Mouse (Mus musculus) ES-Bruce4 (cell line): ENCODE measurements around the gene Etv6. TPM values are rescaled to one million over a fixed set of nuclear protein-coding genes. Genes with fewer than 3 reads are reported as not detected.

Experiments used
- H3K27ac ChIP-seq: 2 replicates; pipeline ENCODE4 v1.5.1; 2012; ENCODE audit warnings: low read length, inconsistent platforms; ENCODE audit not compliant: insufficient read depth
- H3K27me3 ChIP-seq: 2 replicates; pipeline ENCODE4 v1.6.1; 2012; ENCODE audit warnings: mild to moderate bottlenecking, low read length, inconsistent platforms; ENCODE audit not compliant: control insufficient read depth, poor library complexity, insufficient read depth, severe bottlenecking
- H3K36me3 ChIP-seq: 2 replicates; pipeline ENCODE4 v1.6.1; 2012; ENCODE audit warnings: inconsistent platforms, mild to moderate bottlenecking, low read length, moderate library complexity; ENCODE audit not compliant: control insufficient read depth, poor library complexity, insufficient read depth, severe bottlenecking
- H3K4me1 ChIP-seq: one replicate; pipeline ENCODE4 v1.8.1; 2011; ENCODE audit warnings: low read length; ENCODE audit not compliant: control insufficient read depth, insufficient read depth
- H3K4me3 ChIP-seq: 2 replicates; pipeline ENCODE4 v1.5.1; 2011; ENCODE audit warnings: low read depth, mild to moderate bottlenecking, low read length
- H3K9ac ChIP-seq: 2 replicates; pipeline ENCODE4 v1.6.1; 2012; ENCODE audit warnings: low read depth, mild to moderate bottlenecking, inconsistent platforms; ENCODE audit not compliant: poor library complexity, severe bottlenecking
- H3K9me3 ChIP-seq: replicated peaks from 2 replicates; pipeline ENCODE4 v1.6.1; 2012; ENCODE audit warnings: mild to moderate bottlenecking, low read length, inconsistent platforms; ENCODE audit not compliant: control insufficient read depth, poor library complexity, insufficient read depth, severe bottlenecking
- CTCF ChIP-seq: IDR thresholded peaks from one replicate; pipeline ENCODE4 v1.8.1; 2011; ENCODE audit warnings: low read depth, low read length
- EP300 ChIP-seq: IDR thresholded peaks from 2 replicates; pipeline ENCODE4 v1.6.1; 2011; ENCODE audit warnings: low read depth, low read length; ENCODE audit not compliant: insufficient read depth
- POLR2A ChIP-seq: IDR thresholded peaks from one replicate; pipeline ENCODE4 v1.8.1; 2011; ENCODE audit warnings: low read length; ENCODE audit not compliant: insufficient read depth
- polyA plus RNA-seq: library from polyadenylated mRNA; stranded (reverse); fragments of >200 nt; gene quantifications from 2 replicates; pipeline ENCODE4 v1.2.4, GENCODE M21; 2011; ENCODE audit warnings: low read depth; ENCODE audit not compliant: missing spikeins, insufficient read depth, insufficient read length

Etv6 gene
- polyA plus RNA-seq, 1 experiment: 19.9 TPM

DNA sequence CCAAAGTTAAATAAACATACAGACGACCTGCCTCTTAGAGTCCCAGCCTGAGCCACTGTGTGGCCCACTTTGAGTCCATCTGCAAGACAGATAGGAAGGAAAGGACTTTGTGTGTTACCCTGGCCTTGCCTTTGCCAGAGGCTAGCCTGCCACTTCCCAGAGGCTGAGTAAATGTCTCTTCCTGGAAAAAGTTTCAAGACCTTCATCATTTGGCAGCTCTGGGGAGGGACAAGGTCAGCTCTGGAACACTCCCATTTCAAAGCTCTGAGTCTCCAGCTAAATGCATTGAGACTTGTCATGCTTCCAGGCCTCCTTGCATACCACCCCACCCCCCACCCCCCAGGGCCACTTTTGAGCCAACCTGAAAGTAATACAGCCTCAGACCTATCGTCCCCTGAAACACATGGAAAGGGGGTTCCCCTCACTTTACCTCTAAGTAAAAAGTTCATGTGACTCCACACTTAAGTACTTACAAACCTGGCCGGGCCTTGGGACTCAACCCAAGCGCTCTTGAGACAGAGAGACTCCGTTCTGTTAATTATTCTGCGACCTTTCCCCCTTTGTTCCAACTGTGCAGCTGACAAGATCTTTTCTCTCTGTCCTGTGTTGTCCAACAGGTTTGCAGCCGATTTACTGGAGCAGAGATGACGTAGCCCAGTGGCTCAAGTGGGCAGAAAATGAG, 186.9 kb downstream of the Etv6 start:
- Histone ChIP-seq H3K27me3 (no peaks in the 10 kb centered on the region), H3K36me3 (no peaks in the 10 kb centered on the region), H3K9me3 (no peaks in the 10 kb centered on the region), H3K9ac (no peak overlapping the region), H3K4me1 (peaks cover 3% of the 10 kb centered on the region), H3K27ac (peak overlapping the region; percentile 8; the same call in 1 of the 2 replicates), H3K4me3 (no peak overlapping the region)
- 0 out of 2 replicates have a peak, but pooled peaks have one; percentile 51 for TF ChIP-seq EP300
- no peak for TF ChIP-seq CTCF

GRCm38 (mm10) chr6:134225564-134225963, 190.1 kb downstream of the Etv6 start:
- H3K36me3 ChIP-seq: no peaks in the 10 kb centered on the region
- H3K4me1 ChIP-seq: peaks cover 3% of the 10 kb centered on the region
- H3K9me3 ChIP-seq: no peaks in the 10 kb centered on the region
- no peak overlapping the region for H3K4me3 ChIP-seq
- no peak overlapping the region for H3K9ac ChIP-seq
- H3K27ac ChIP-seq: no peak overlapping the region
- TF ChIP-seq CTCF: no peak
- TF ChIP-seq EP300: no peak
- no peak for TF ChIP-seq POLR2A
- no peaks in the 10 kb centered on the region for H3K27me3 ChIP-seq

GRCm38 (mm10) chr6:134226349-134227169, 191.1 kb downstream of the Etv6 start:
- Histone ChIP-seq H3K4me1 (peaks cover 3% of the 10 kb centered on the region), H3K9ac (no peak overlapping the region), H3K4me3 (no peak overlapping the region), H3K27ac (no peak overlapping the region), H3K36me3 (no peaks in the 10 kb centered on the region), H3K9me3 (no peaks in the 10 kb centered on the region), H3K27me3 (no peaks in the 10 kb centered on the region)
- no peak for TF ChIP-seq EP300
- TF ChIP-seq CTCF: no peak
- TF ChIP-seq POLR2A: no peak

GRCm38 (mm10) chr6:134236311-134236710, 200.8 kb downstream of the Etv6 start:
- H3K9ac ChIP-seq: no peak overlapping the region
- no peak for TF ChIP-seq EP300
- peak; percentile 1 for TF ChIP-seq CTCF
- TF ChIP-seq POLR2A: no peak
- H3K4me1 ChIP-seq: no peaks in the 10 kb centered on the region
- H3K9me3 ChIP-seq: no peaks in the 10 kb centered on the region
- H3K4me3 ChIP-seq: no peak overlapping the region
- no peaks in the 10 kb centered on the region for H3K27me3 ChIP-seq
- H3K36me3 ChIP-seq: no peaks in the 10 kb centered on the region
- no peak overlapping the region for H3K27ac ChIP-seq

DNA sequence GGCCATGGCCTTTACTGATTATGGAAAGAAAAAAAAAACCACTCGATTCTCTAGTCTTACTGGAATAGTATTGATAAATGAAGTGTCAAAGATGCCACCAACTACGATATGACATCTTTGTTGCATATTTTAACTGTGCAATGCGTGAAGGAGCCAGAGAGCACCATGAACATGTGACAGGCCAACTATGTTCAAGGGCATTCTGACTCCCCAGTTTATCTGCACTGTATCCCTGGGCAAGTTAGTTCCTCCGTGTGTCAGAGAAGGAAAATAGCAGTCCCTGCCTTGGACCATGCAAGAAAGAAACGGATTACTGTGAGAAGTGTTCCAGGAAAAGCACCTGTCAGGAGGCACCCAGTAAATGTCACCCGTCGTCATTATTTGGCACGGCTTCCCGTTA, 203.0 kb downstream of the Etv6 start:
- H3K27me3 ChIP-seq: no peaks in the 10 kb centered on the region
- TF ChIP-seq POLR2A (no peak), EP300 (no peak), CTCF (no peak)
- no peak overlapping the region for H3K9ac ChIP-seq
- no peaks in the 10 kb centered on the region for H3K4me1 ChIP-seq
- H3K27ac ChIP-seq: no peak overlapping the region
- no peak overlapping the region for H3K4me3 ChIP-seq
- H3K36me3 ChIP-seq: no peaks in the 10 kb centered on the region
- H3K9me3 ChIP-seq: no peaks in the 10 kb centered on the region

DNA sequence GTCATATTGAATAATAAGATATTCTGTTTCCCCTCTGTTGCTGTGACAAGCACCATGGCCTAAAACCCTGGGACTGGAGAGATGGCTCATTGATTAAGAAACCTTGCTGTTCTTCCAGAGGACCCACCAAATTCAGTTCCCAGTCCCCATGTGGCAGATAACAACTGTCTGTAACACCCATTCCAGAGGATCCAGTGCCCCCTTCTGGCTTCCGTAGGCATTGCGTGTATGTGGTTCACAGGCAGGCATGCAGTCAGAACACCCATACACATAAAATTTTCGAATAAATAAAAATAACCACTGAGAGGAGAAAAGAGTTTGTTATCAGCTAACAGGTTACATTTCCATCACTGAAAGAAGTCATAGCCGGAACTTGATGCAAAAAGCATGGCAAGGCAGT, 205.5 kb downstream of the Etv6 start:
- no peak overlapping the region for H3K27ac ChIP-seq
- TF ChIP-seq EP300: no peak
- peak; percentile 78 for TF ChIP-seq CTCF
- TF ChIP-seq POLR2A: no peak
- no peak overlapping the region for H3K4me3 ChIP-seq
- no peak overlapping the region for H3K9ac ChIP-seq
- no peaks in the 10 kb centered on the region for H3K27me3 ChIP-seq
- H3K9me3 ChIP-seq: no peaks in the 10 kb centered on the region
- H3K4me1 ChIP-seq: no peaks in the 10 kb centered on the region
- H3K36me3 ChIP-seq: no peaks in the 10 kb centered on the region
